Mouse (Mus musculus) E14TG2a.4 (cell line): ENCODE data around the gene 1810049J17Rik.

ENCODE experiments used
- CTCF ChIP-seq: conservative IDR thresholded peaks from 2 replicates; pipeline ENCODE4 v1.5.1; 2014; ENCODE audit warnings: low read length
- POU5F1 ChIP-seq: IDR thresholded peaks from 2 replicates; pipeline ENCODE4 v1.6.1; 2014; ENCODE audit warnings: low read length, borderline replicate concordance

- no peak for TF ChIP-seq CTCF
- no peak for TF ChIP-seq POU5F1
Observed at GRCm38 (mm10) chr15:12331300-12331699, 9.6 kb upstream of the 1810049J17Rik start.
